In genomic region chr11:96765645-96766044, GRCm38 (mm10) we compare ENCODE assay signal across 9 mouse cellular contexts. TPM values are rescaled to one million over a fixed set of nuclear protein-coding genes. Genes with fewer than 3 reads are reported as not detected.
DNase-seq lines count a peak whose midpoint lies in the region; ATAC-seq and TF ChIP-seq lines count a peak whose summit lies in the region.
"Had no signal": no experiment of that assay in that cellular context is flagged by ENCODE, and none has a peak within 500 bp of the region (broad histone marks: within the 10 kb centered on the region; RNA-seq: fewer than 3 reads in every experiment).

No protein-coding gene starts in this region.

- H3K4me3 ChIP-seq in left cerebral cortex, adult 2 months = no peak overlapping the region
- H3K4me3 ChIP-seq in heart, embryonic 12.5 days = no peak overlapping the region
- H3K4me3 ChIP-seq in liver, embryonic 16.5 days (ENCODE audit: low read depth, low read length) = no peak overlapping the region
- no peak overlapping the region for H3K4me3 ChIP-seq in small intestine, adult 2 months (ENCODE audit: low read depth, low read length)
- no peak overlapping the region for H3K4me3 ChIP-seq in midbrain, embryonic 13.5 days (replicated peaks)
- H3K4me3 ChIP-seq: midbrain, embryonic 12.5 days had no signal

- no peak for TF ChIP-seq CTCF in left cerebral cortex, adult 2 months (IDR thresholded peaks at IDR 0.05)
- TF ChIP-seq CTCF in small intestine, adult 2 months (IDR thresholded peaks at IDR 0.05; ENCODE audit: extremely low read depth, insufficient read length, insufficient replicate concordance, low read depth, low read length) = no peak

- no peak overlapping the region for H3K4me2 ChIP-seq in heart, embryonic 12.5 days
- H3K4me2 ChIP-seq in liver, embryonic 16.5 days (ENCODE audit: low read depth, low read length) = no peak overlapping the region
- H3K4me2 ChIP-seq in midbrain, embryonic 13.5 days (replicated peaks) = no peak overlapping the region
- H3K4me2 ChIP-seq: midbrain, embryonic 12.5 days had no signal

- H3K27ac ChIP-seq in left cerebral cortex, adult 2 months = peak overlapping the region; percentile 4; the same call in 1 of the 2 replicates
- H3K27ac ChIP-seq in heart, embryonic 12.5 days (ENCODE audit: poor library complexity, severe bottlenecking) = 0 out of 2 replicates have a peak overlapping the region, but pooled peaks have one; percentile 1
- no peak overlapping the region for H3K27ac ChIP-seq in liver, embryonic 16.5 days (ENCODE audit: low read length)
- peak overlapping the region; percentile 54 for H3K27ac ChIP-seq in small intestine, adult 2 months (ENCODE audit: insufficient read depth, low read depth, low read length)
- H3K27ac ChIP-seq in midbrain, embryonic 13.5 days = no peak overlapping the region

- no peak overlapping the region for H3K9ac ChIP-seq in heart, embryonic 12.5 days
- no peak overlapping the region for H3K9ac ChIP-seq in liver, embryonic 16.5 days (ENCODE audit: low read depth, low read length)
- H3K9ac ChIP-seq in midbrain, embryonic 13.5 days (replicated peaks) = no peak overlapping the region
- H3K9ac ChIP-seq: midbrain, embryonic 12.5 days had no signal

- no peak for DNase-seq in left cerebral cortex, adult 2 months (ENCODE audit: extremely low spot score in 1 of 2, low spot score in 2 of 2)
- DNase-seq in left cerebral cortex, adult 18-20 months (ENCODE audit: low spot score in 2 of 2) = no peak
- DNase-seq in spleen, postnatal 10 days (ENCODE audit: low spot score in 2 of 2) = no peak
- DNase-seq: cerebellum, adult 9-11 months had no signal

- intact Hi-C loops in left cerebral cortex, adult 2 months (cut with DNase I) = no loop called here

- no peak for TF ChIP-seq POLR2A in small intestine, adult 2 months (IDR thresholded peaks at IDR 0.05; ENCODE audit: low read depth, low read length)

- no peaks in the 10 kb centered on the region for H3K9me3 ChIP-seq in heart, embryonic 12.5 days (replicated peaks)
- H3K9me3 ChIP-seq in liver, embryonic 16.5 days (replicated peaks; ENCODE audit: control insufficient read depth, low read length) = no peaks in the 10 kb centered on the region
- no peaks in the 10 kb centered on the region for H3K9me3 ChIP-seq in midbrain, embryonic 13.5 days
- H3K9me3 ChIP-seq: midbrain, embryonic 12.5 days had no signal

- 61% methylated on average over 7 of the region's 7 CpGs for WGBS in heart, embryonic 12.5 days
- WGBS in liver, embryonic 16.5 days (ENCODE audit: insufficient replicate concordance) = 20% methylated on average over 7 of the region's 7 CpGs
- WGBS in small intestine, adult 2 months = 19% methylated on average over 7 of the region's 7 CpGs
- 84% methylated on average over 7 of the region's 7 CpGs for WGBS in midbrain, embryonic 13.5 days

- peaks cover 31% of the 10 kb centered on the region for H3K36me3 ChIP-seq in heart, embryonic 12.5 days
- H3K36me3 ChIP-seq in liver, embryonic 16.5 days (ENCODE audit: control insufficient read depth, insufficient read depth) = peaks cover 4% of the 10 kb centered on the region; the same call in 1 of the 2 replicates
- H3K36me3 ChIP-seq in small intestine, adult 2 months (ENCODE audit: control insufficient read depth, insufficient read depth, low read length) = peaks cover 21% of the 10 kb centered on the region
- H3K36me3 ChIP-seq in midbrain, embryonic 13.5 days = peaks cover 32% of the 10 kb centered on the region

- 0 out of 2 replicates have a peak, but pooled peaks cover 6% of the 10 kb centered on the region for H3K4me1 ChIP-seq in heart, embryonic 12.5 days (replicated peaks)
- H3K4me1 ChIP-seq in liver, embryonic 16.5 days (ENCODE audit: control insufficient read depth, low read depth, low read length) = no peaks in the 10 kb centered on the region
- peaks cover 10% of the 10 kb centered on the region for H3K4me1 ChIP-seq in small intestine, adult 2 months (ENCODE audit: control insufficient read depth, insufficient read depth, insufficient read length, low read length)
- peaks cover 46% of the 10 kb centered on the region for H3K4me1 ChIP-seq in midbrain, embryonic 13.5 days (replicated peaks)

- H3K27me3 ChIP-seq in heart, embryonic 12.5 days (replicated peaks) = no peaks in the 10 kb centered on the region
- H3K27me3 ChIP-seq in liver, embryonic 16.5 days (ENCODE audit: control insufficient read depth, insufficient read depth, low read depth, low read length) = no peaks in the 10 kb centered on the region
- no peaks in the 10 kb centered on the region for H3K27me3 ChIP-seq in small intestine, adult 2 months (ENCODE audit: control insufficient read depth, insufficient read depth, low read length)
- H3K27me3 ChIP-seq in midbrain, embryonic 13.5 days = no peaks in the 10 kb centered on the region
- H3K27me3 ChIP-seq: midbrain, embryonic 12.5 days had no signal

- ATAC-seq in heart, embryonic 12.5 days (ENCODE audit: insufficient number of reproducible peaks, low FRiP score) = no peak
- ATAC-seq in liver, embryonic 16.5 days (ENCODE audit: low read depth) = peak; percentile 43; the same call in 1 of the 2 replicates
- no peak for ATAC-seq in midbrain, embryonic 13.5 days

RNA-seq across cellular contexts. Expression of gene Snx11, which starts 11.7 kb away (rescaled TPM):
- total RNA-seq in left cerebral cortex, adult 2 months (2021) = 10 to 100 TPM; 49.7 to 52.2 TPM
- total RNA-seq in left cerebral cortex, adult 18-20 months (2021) = 10 to 100 TPM; 48.8 to 48.9 TPM
- 14.3 and 14.7 TPM in 2 replicates for polyA plus RNA-seq in heart, embryonic 12.5 days (2016; fragmentation: Nextera tagmentation; extraction: Ambion mirVana)
- 7.1 and 7.7 TPM in 2 replicates for polyA plus RNA-seq in liver, embryonic 16.5 days (2015; fragmentation: Nextera tagmentation; extraction: Ambion mirVana)
- polyA plus RNA-seq in small intestine, adult 2 months (2012; rRNA removed) = 9.8 and 13.2 TPM in 2 replicates
- polyA plus RNA-seq in midbrain, embryonic 13.5 days (2015; fragmentation: Nextera tagmentation; extraction: Ambion mirVana) = 45.6 and 47.4 TPM in 2 replicates

RNA-seq across cellular contexts. Expression of gene Cbx1, which starts 23.3 kb away (rescaled TPM):
- 10 to 100 TPM; 45.5 to 46.5 TPM for total RNA-seq in left cerebral cortex, adult 2 months (2021)
- 10 to 100 TPM; 40.8 to 43.3 TPM for total RNA-seq in left cerebral cortex, adult 18-20 months (2021)
- 57.9 and 61.0 TPM in 2 replicates for polyA plus RNA-seq in heart, embryonic 12.5 days (2016; fragmentation: Nextera tagmentation; extraction: Ambion mirVana)
- polyA plus RNA-seq in liver, embryonic 16.5 days (2015; fragmentation: Nextera tagmentation; extraction: Ambion mirVana) = 24.7 and 26.2 TPM in 2 replicates
- polyA plus RNA-seq in small intestine, adult 2 months (2012; rRNA removed) = 11.8 and 18.1 TPM in 2 replicates
- polyA plus RNA-seq in midbrain, embryonic 13.5 days (2015; fragmentation: Nextera tagmentation; extraction: Ambion mirVana) = 130 and 137 TPM in 2 replicates

Comparison
In these comparisons a context has a peak if more than half of its experiments do, and no peak if none do; other contexts are left out.
1. H3K27ac ChIP-seq: peak in left cerebral cortex, adult 2 months (single experiment), heart, embryonic 12.5 days (single experiment) and small intestine, adult 2 months (single experiment); none in liver, embryonic 16.5 days (single experiment) and midbrain, embryonic 13.5 days (single experiment).